Mouse (Mus musculus): ENCODE results near the gene Rpgrip1l. TPM values are rescaled to one million over a fixed set of nuclear protein-coding genes. Genes with fewer than 3 reads are reported as not detected.

Gene Rpgrip1l
- polyA plus RNA-seq, 1 experiment from 2014 or later = 16.2 TPM

DNA sequence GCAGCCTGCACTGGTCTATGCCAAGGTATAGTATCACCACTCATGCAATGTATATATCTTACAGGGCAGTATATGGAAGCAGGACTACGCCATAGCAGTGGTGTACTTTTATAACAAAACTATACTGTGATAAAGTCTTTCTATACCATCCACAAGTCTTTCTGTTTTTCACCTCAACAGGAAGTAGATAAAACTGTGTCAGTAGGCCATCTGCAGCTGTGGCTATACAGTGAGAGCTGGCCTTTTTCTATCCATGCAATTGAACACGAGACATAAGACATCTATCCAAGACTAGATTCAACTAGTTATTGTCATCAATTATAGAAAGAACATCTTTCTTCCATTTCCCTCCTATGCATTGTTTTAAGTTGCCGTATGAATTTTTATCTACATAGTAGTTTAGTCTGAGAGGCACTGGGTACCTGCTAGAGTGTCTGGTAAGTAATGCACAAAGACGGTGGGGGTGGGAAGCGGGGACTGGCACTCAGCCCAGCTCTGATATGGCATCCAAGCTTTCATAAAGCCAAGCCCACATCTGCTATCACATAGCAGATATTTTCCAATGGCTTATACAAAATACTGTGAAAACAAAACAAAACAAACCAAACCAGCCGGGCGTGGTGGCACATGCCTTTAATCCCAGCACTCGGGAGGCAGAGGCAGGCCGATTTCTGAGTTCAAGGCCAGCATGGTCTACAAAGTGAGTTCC, 63.1 kb downstream of the Rpgrip1l start:
- Histone ChIP-seq H3K4me1 (no peaks in the 10 kb centered on the region), H3K27me3 (replicated peaks) (no peaks in the 10 kb centered on the region), H3K9me3 (no peaks in the 10 kb centered on the region), H3K4me2 (replicated peaks) (no peak overlapping the region), H3K36me3 (peaks cover 2% of the 10 kb centered on the region; the same call in 1 of the 2 replicates), H3K27ac (no peak overlapping the region), H3K9ac (no peak overlapping the region), H3K4me3 (no peak overlapping the region)
- no peak for ATAC-seq (ENCODE audit: low FRiP score, low read depth)
- 97% methylated on average over 9 of the region's 9 CpGs for WGBS

DNA sequence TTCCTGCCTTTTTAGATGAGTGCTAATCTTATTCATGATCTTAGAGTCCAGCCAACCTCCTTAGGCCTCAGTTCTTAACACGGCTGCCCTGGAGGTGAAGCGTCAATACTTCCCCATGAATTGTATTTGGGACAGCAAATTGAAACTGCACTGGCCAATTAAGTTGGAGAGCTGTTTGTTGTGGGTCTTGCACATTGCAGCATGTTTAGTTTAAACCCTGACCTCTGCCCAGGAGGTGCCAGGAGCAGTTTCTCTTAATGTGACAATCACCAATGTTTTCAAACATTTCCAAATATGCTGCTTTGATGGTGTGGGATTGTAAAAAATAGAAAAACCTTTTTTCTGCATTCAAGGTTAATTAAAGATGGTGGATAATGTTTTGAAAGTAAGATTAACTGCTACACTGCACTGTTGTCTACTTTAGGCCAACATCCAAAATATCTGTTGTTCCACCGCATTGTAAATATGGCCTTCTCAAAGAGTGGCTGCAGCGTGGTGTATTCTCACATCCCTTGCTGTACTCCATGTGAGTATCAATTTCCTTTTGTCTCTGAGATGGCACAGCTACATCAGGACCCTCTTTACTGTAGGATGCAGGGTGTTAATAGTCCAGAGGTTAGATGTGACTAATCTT, 67.1 kb downstream of the Rpgrip1l start:
- H3K36me3 ChIP-seq = peaks cover 2% of the 10 kb centered on the region; the same call in 1 of the 2 replicates
- no peak for ATAC-seq (ENCODE audit: low FRiP score, low read depth)
- no peaks in the 10 kb centered on the region for H3K9me3 ChIP-seq
- no peak overlapping the region for H3K9ac ChIP-seq
- no peak overlapping the region for H3K27ac ChIP-seq
- 76% methylated on average over 4 of the region's 4 CpGs for WGBS
- no peak overlapping the region for H3K4me3 ChIP-seq
- H3K27me3 ChIP-seq (replicated peaks) = no peaks in the 10 kb centered on the region
- no peak overlapping the region for H3K4me2 ChIP-seq (replicated peaks)
- H3K4me1 ChIP-seq = no peaks in the 10 kb centered on the region

DNA sequence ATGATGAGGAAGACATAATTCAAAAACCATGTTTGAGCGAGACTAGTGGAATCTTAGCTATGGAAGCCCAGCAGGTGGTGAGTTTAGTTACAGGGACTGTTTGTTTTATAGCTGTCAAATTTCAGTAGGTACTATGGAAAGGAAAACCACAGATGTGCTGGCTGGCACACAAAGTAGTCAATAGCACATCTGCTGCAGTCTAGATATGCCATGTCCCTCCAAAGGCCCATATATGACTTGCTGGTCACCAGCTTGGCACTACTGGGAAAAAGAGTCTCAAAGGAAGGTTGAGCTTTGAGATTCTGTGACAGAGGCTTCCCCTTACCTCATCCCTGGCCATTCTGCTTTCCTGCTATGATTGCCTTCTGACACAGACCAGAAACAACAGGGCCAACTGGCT, 70.3 kb downstream of the Rpgrip1l start:
- Histone ChIP-seq H3K36me3 (no peaks in the 10 kb centered on the region), H3K9me3 (no peaks in the 10 kb centered on the region), H3K27me3 (replicated peaks) (no peaks in the 10 kb centered on the region), H3K9ac (no peak overlapping the region), H3K27ac (no peak overlapping the region), H3K4me2 (replicated peaks) (no peak overlapping the region), H3K4me1 (no peaks in the 10 kb centered on the region), H3K4me3 (no peak overlapping the region)
- no peak for ATAC-seq (ENCODE audit: low FRiP score, low read depth)
- WGBS = 55% methylated on average over 1 of the region's 1 CpGs

DNA sequence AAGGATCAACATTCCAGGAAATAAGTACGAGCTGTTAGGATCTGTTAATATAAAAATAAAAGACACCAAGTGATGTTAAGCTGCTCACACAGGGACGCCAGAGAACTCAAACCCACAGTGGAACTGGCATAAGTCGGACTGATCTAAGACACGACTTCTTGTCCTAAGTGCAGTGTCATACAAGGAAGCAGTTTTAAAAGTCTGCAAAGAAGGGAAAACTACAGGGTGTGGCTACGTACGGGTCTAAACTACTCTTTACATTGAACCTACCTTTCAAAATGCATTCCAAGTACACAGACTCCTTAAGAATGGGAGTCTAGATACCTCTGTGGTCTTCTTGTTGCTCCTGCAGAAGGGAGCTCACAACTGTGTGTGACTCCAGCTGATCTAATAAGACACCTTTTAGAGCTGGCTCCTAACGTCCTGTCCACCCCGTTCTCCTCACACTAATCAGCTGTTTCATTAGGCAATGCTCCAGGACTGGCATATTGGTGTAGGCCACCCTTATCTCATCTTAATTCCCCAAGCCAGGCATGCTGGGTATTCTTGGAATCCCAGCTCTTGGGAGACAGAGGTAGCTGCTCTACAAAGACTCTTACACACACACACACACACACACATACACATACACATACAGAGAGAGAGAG, 71.1 kb downstream of the Rpgrip1l start:
- H3K4me1 ChIP-seq = no peaks in the 10 kb centered on the region
- no peak overlapping the region for H3K9ac ChIP-seq
- WGBS = 86% methylated on average over 8 of the region's 8 CpGs
- H3K4me3 ChIP-seq = no peak overlapping the region
- no peak overlapping the region for H3K4me2 ChIP-seq (replicated peaks)
- H3K27me3 ChIP-seq (replicated peaks) = no peaks in the 10 kb centered on the region
- no peak overlapping the region for H3K27ac ChIP-seq
- H3K9me3 ChIP-seq = no peaks in the 10 kb centered on the region
- no peaks in the 10 kb centered on the region for H3K36me3 ChIP-seq
- no peak for ATAC-seq (ENCODE audit: low FRiP score, low read depth)

DNA sequence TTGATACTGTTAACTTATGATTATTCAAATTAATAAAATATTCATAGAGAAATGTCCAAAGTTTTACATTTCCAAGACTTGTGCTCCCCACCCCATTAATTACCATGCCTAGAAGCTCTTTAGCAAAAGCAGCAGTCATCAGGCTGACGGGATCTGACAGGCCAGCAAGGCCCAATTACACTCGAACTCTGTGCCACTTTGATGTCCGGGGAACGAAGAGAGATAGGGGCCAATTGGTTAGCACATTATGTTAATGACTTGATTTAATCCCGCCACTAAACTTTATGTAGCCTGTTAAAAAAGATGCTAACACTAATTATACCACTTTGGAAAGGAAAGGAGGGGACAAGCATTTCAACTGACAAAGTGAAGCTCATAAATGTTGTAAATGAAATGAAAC, 71.7 kb downstream of the Rpgrip1l start:
- Histone ChIP-seq H3K9me3 (no peaks in the 10 kb centered on the region), H3K36me3 (no peaks in the 10 kb centered on the region), H3K4me3 (no peak overlapping the region), H3K4me1 (no peaks in the 10 kb centered on the region), H3K27me3 (replicated peaks) (no peaks in the 10 kb centered on the region), H3K4me2 (replicated peaks) (no peak overlapping the region), H3K9ac (no peak overlapping the region), H3K27ac (no peak overlapping the region)
- WGBS = 63% methylated on average over 5 of the region's 5 CpGs
- ATAC-seq (ENCODE audit: low FRiP score, low read depth) = no peak

DNA sequence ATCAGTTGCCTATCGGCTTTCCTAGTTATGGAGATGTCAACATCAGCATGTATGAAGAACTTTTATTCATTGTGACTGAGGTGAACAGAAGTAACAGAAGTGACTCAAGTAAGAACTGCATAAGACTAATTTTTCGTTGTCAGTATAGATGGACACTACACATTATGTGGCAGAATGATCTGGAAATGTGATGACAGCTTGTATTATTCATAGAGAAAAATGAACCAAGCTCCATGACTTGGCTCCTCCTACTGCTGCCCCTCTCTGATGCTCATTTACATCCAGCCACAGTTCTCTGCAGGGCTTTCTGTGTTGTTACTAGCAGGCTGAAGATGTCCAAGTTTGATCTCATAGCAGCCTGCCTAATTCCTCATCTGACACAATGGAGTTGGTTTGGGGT, 75.9 kb downstream of the Rpgrip1l start:
- no peaks in the 10 kb centered on the region for H3K27me3 ChIP-seq (replicated peaks)
- no peak overlapping the region for H3K27ac ChIP-seq
- 81% methylated on average over 2 of the region's 2 CpGs for WGBS
- no peak overlapping the region for H3K4me3 ChIP-seq
- H3K36me3 ChIP-seq = no peaks in the 10 kb centered on the region
- ATAC-seq (ENCODE audit: low FRiP score, low read depth) = no peak
- H3K9me3 ChIP-seq = no peaks in the 10 kb centered on the region
- no peaks in the 10 kb centered on the region; the same call in 1 of the 2 replicates for H3K4me1 ChIP-seq
- no peak overlapping the region for H3K9ac ChIP-seq
- no peak overlapping the region for H3K4me2 ChIP-seq (replicated peaks)

DNA sequence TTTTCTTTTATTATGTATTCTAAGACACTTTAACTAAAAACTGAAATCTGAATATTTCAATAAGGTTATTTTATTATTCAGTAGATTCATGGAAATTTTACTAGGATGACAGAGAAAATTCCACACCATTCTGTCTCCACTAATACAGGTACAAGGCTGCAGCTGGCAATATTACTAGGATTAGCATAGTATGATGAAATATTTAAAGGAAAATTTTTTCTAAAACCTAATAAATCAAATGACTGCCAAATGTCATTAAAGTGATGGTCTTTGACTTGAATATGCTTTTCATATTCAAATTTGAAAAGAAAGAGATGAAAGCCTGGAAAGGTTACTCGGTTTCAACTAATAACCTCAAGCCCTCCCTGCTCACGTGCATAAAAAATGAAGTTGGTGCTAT, 79.0 kb downstream of the Rpgrip1l start:
- no peaks in the 10 kb centered on the region for H3K9me3 ChIP-seq
- H3K4me3 ChIP-seq = no peak overlapping the region
- WGBS = 53% methylated on average over 2 of the region's 2 CpGs
- H3K36me3 ChIP-seq = no peaks in the 10 kb centered on the region
- H3K4me1 ChIP-seq = no peaks in the 10 kb centered on the region; the same call in 1 of the 2 replicates
- ATAC-seq (ENCODE audit: low FRiP score, low read depth) = no peak
- H3K9ac ChIP-seq = no peak overlapping the region
- no peaks in the 10 kb centered on the region for H3K27me3 ChIP-seq (replicated peaks)
- H3K27ac ChIP-seq = no peak overlapping the region
- H3K4me2 ChIP-seq (replicated peaks) = no peak overlapping the region

DNA sequence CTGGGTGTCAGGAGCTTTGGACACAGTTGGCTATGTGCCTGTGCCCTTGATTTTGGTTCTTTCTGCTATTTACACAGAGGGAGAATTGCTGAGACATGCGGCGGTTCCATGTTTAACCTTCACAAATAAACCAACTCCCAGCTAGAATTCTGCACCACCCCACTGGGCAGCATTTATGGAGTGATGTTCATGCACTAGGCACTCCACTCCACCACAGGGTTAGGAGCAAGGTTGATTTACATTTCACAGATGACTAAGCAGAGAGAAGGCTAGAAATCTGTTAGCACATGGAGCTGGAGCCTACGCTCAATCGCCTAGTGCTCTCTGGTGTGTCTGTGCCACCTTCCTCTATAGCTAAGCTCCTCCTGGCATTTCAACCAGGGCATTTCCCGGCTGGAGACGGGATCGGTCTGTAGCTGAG, 85.6 kb downstream of the Rpgrip1l start:
- no peak overlapping the region for H3K4me3 ChIP-seq
- WGBS = 84% methylated on average over 7 of the region's 7 CpGs
- no peak overlapping the region for H3K9ac ChIP-seq
- H3K27me3 ChIP-seq (replicated peaks) = no peaks in the 10 kb centered on the region
- no peak overlapping the region for H3K4me2 ChIP-seq (replicated peaks)
- no peaks in the 10 kb centered on the region for H3K9me3 ChIP-seq
- no peaks in the 10 kb centered on the region for H3K4me1 ChIP-seq
- 0 out of 2 replicates have a peak, but pooled peaks cover 3% of the 10 kb centered on the region for H3K36me3 ChIP-seq
- H3K27ac ChIP-seq = no peak overlapping the region
- no peak for ATAC-seq (ENCODE audit: low FRiP score, low read depth)

DNA sequence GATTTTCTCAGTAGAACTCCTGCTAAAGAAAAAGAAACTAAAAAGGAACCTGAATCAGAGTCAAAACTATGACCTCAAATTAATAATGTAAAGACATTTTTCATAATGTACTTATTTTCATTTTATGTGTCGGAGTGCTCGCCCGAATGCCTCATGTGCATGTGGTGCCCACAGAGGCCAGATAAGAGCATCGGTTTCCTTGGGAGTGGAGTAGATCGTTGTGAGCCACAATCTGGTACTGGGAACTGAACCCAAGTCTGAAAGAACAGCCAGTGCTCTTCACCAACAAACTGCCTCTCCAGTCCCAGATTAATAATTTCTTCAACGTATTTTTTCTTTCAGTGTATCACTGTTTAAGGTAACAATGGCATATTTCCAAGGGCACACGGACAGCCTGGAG, 88.8 kb downstream of the Rpgrip1l start:
- WGBS = 94% methylated on average over 7 of the region's 7 CpGs
- H3K4me1 ChIP-seq = no peaks in the 10 kb centered on the region
- ATAC-seq (ENCODE audit: low FRiP score, low read depth) = no peak
- no peak overlapping the region for H3K4me2 ChIP-seq (replicated peaks)
- 0 out of 2 replicates have a peak, but pooled peaks cover 3% of the 10 kb centered on the region for H3K36me3 ChIP-seq
- no peak overlapping the region for H3K27ac ChIP-seq
- no peaks in the 10 kb centered on the region for H3K27me3 ChIP-seq (replicated peaks)
- H3K9ac ChIP-seq = no peak overlapping the region
- no peak overlapping the region for H3K4me3 ChIP-seq
- H3K9me3 ChIP-seq = no peaks in the 10 kb centered on the region

DNA sequence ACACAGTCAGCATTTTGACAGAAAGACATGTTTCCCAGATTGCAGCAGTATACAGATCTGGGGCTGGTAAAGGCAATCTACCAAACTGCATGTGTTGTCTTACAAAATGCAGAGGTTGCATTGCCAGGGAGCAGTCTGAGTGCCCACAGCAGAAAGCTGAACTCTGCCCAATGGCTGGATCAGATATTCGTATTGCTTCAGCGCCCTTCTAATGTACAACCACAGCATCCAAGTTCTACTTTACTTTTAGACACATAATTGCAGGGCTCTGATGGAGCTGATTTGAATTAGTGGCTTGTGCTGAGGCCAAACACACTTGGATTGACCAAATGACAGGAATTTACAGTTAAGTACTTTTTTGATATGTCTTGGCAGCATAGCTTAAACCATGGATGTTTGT, 91.2 kb downstream of the Rpgrip1l start:
- 96% methylated on average over 2 of the region's 2 CpGs for WGBS
- Histone ChIP-seq H3K36me3 (0 out of 2 replicates have a peak, but pooled peaks cover 3% of the 10 kb centered on the region), H3K4me3 (no peak overlapping the region), H3K4me1 (no peaks in the 10 kb centered on the region), H3K9me3 (no peaks in the 10 kb centered on the region), H3K9ac (no peak overlapping the region), H3K27ac (no peak overlapping the region), H3K27me3 (replicated peaks) (no peaks in the 10 kb centered on the region), H3K4me2 (replicated peaks) (no peak overlapping the region)
- ATAC-seq (ENCODE audit: low FRiP score, low read depth) = no peak

DNA sequence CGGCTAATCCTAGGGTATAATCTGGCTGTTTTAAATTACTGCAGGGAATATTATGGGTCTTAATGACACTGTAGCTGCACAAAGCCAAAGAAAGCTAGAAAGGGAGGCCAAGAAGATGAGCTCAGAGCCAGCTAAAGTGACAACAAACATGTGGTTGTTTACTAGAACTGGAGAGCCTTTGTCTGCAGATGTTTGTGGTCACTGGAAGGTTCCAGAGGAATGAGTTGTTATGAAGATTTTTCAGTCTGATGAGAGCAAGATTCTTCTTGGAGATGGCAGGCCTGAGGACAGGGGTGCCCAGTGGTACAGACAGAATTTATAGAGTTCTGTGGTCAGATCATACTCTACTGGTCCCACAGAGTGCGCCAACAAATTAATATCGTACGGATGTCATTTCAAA, 94.8 kb downstream of the Rpgrip1l start:
- no peaks in the 10 kb centered on the region for H3K4me1 ChIP-seq
- H3K9me3 ChIP-seq = no peaks in the 10 kb centered on the region
- H3K27me3 ChIP-seq (replicated peaks) = no peaks in the 10 kb centered on the region
- 79% methylated on average over 4 of the region's 4 CpGs for WGBS
- H3K4me2 ChIP-seq (replicated peaks) = no peak overlapping the region
- H3K9ac ChIP-seq = no peak overlapping the region
- ATAC-seq (ENCODE audit: low FRiP score, low read depth) = no peak
- H3K27ac ChIP-seq = no peak overlapping the region
- no peaks in the 10 kb centered on the region for H3K36me3 ChIP-seq
- no peak overlapping the region for H3K4me3 ChIP-seq

DNA sequence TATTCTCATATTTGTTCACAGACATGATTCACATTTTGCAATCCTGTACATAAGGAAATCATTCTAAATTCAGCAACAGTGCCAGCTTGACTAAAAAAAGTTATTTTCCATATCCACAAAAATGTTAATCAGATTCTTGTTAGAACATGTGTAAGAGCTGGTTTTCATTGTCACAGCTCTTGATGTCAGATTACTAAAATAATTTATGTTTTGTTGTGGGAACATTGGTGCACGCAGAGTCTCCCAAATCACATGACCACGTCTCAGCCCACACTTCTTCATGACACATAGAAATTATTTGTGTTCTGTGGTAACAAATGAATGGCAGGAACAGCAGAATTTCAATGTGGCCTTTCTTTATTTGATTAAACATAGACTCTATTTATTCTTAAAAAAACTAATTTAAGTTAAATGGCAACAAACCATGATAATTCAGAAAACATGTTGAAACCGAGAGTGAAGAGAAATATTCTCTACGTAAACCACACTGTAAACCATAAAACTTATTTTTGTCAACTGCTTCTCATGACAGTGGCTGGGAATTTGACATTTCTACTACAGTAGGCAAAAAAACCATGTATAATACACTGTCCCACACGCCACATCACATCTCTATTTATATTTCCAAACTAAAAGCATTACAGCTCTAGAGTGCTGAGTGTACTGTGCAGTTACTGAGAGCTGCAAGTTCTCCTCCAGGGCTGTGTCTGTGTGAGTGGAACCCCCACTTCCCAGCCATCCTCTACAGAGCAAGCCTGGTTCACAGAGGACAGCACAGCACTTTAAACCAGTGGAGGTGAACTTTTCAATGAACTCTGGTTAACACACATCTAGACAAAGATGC, 95.8 kb downstream of the Rpgrip1l start:
- H3K4me1 ChIP-seq = no peaks in the 10 kb centered on the region
- no peaks in the 10 kb centered on the region for H3K27me3 ChIP-seq (replicated peaks)
- no peak overlapping the region for H3K4me2 ChIP-seq (replicated peaks)
- no peaks in the 10 kb centered on the region for H3K9me3 ChIP-seq
- no peak for ATAC-seq (ENCODE audit: low FRiP score, low read depth)
- no peak overlapping the region for H3K9ac ChIP-seq
- H3K4me3 ChIP-seq = no peak overlapping the region
- no peaks in the 10 kb centered on the region for H3K36me3 ChIP-seq
- H3K27ac ChIP-seq = no peak overlapping the region
- WGBS = 90% methylated on average over 5 of the region's 5 CpGs
